Mouse (Mus musculus) retina, embryonic 14.5 days (tissue): Measurements from ENCODE around the gene Necab2.
A peak's percentile ranks its signal among the peaks of the same experiment; 100 is the strongest.

ENCODE experiments used
- DNase-seq: peaks from one replicate; pipeline ENCODE4 v3.0.0-alpha.2; 2015; ENCODE audit warnings: low spot score

Necab2 gene

DNA sequence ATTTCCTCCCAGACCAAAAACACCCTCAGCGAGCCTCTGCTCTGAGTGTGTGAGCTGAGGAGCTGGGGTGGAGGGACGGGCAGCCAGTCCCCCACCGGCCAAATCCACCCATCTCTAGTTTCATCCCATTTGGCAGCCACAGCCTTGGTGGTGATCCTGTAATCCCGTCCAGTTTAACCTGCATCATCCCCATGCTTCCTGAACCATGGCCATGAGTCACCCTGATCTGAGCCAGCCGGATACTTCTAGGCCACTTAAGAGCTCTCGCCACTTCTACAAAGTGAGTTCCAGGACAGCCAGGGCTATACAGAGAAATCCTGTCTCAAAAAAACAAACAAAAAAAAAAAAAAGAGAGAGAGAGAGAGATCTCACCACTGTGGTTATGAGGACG, 18.2 kb upstream of the Necab2 start:
- no peak for DNase-seq

DNA sequence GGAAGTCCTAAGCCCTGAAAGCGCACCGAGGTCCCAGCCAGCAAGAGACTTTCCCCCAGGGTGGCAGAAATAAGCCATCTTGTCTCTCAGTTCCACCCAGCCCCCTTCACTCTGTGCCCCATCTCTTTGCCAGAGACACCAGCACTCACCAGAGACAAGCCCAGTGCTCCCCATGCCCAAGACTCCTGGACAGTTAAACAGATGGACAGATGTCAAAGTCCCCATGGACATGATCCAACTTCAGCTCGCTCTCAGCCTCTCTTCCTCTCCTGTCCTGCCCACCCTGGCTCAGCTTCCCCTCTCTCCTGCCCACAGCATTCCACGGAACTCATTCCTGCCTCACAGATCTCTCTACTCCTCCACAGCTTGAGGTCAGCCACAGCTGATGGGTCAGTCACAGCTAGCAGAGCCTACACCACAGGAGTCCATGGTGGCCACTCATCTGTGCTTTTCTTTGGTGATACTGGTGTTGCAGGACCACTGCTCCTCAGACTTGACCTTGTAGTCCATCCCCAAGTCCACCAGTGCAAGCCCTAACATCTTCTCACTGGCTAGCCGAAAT, 17.7 kb upstream of the Necab2 start:
- DNase-seq = no peak

DNA sequence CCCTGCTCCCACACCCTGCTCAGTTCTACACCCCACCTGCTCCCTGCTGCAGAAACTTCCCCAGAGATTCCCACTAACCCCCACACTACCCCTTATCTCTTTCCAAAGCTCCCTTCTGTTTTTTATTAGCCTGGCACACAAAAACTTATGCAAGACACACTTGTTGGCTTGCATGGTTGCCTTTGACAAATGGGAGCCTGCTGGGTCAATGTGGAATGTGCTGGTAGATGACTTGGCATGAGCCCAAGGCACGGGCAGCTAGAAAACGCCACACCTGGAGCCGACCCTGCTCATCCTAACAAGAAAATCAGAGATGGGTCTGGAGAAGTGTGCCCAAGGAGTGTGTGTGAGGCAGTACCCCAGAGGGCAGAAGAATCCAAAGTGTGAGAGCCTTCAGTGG, 17.0 kb upstream of the Necab2 start:
- no peak for DNase-seq

DNA sequence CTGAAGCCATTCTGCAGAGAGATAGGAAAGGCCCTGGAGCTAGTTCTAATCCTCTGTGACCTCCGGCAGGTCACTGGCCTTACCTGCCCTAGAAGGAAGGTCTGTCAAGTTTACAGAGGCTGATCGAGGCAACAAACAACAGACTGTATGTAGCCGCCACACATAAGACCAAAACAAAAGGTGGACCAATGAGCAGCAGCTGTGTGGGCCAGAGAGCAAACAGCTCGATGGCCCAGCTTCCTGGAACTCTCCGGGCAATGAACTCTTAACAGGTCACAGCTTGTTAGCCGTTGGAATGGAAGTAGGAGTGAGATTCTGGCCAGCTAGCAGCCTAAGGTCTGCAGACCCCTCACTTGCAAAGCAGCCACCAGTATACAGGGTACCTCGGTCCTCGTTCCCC, 16.3 kb upstream of the Necab2 start:
- no peak for DNase-seq

DNA sequence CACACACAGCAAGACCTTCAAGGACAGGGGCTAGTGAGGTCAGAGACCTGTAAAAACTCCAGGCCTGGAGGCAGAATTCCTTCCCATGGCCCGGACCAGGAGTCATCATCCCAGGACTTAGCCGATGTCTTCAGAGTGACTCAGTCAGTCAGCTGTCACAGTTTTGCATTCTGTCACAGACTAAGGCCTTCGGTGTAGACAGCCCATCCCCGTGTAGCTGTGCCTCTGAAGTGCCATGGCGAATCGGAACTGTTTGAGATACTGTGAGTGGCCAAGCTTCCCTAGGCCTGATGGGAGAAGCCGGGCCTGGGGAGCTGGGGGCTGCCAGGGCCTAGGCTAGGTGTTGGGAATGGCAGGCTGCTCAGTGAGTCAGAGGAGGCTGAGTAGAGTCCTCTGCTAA, 15.8 kb upstream of the Necab2 start:
- DNase-seq = no peak

DNA sequence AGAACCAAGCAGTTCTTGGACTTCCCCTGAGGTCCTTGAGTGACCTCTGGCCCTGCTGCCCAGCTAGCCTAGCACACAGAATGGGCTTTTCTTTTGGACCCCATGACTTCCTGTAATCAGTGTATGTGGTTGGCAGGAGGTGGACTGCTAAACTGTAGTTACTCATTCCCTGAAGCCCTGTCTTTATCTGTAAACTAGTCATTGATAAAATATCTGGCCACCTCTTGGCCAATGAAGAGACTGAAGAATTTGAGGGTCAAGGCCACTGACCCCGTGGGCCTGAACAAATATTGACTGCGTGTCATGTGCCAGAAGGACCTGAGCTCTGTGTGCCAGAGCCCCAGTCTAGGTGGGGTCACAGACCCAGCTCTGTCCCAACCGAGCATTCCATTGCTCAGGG, 14.1 kb upstream of the Necab2 start:
- no peak for DNase-seq

DNA sequence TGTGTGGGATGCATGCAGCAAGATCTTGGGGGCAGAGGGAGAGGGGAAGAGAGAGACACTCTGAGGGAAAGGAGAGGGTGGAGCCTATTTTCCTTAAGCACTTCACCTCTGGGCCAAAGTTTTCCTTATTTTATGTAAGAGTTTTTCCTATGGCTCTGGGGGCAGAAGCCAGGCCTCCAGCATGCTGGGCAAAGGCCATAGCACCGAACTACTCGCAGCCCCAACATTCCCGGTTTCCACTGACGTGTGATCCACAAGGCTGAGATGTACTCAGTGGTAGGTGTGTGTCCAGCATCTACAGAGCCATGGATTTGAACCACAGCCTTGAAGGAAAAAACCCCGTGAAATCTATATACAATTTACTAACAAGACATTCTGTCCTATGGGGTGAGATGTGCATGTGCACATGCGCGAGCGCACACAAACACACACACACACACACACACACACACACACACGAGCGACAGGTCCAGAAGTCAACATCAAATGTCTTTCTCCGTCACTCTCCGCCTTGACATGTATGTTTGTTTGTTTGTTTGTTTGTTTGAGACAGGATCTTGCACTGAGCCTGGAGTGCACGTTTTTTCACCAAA, 12.8 kb upstream of the Necab2 start, which contains the start of gene Osgin1:
Osgin1 (plus strand) TSS at position 543 of the 593 bp plus-strand sequence.
- no peak for DNase-seq

DNA sequence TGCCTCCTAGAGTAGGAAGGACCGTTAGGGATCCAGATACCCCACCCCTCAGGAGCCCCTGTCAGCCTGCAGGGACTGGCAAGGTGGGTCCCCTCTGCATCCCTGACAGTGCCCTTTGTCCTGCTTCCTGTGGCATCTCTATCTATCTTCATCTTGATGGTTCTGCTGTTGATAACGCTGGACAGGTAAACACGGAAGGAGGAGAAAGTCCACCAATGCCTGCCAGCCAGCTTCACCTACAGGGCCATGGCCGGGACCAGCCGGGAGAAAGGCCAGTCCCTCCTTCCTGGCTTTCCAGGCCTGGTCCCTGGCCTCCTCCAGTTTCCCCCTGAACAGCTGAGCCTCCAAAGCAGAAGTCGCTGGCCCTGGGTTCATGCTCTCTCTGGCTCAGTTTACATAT, 11.9 kb upstream of the Necab2 start:
- DNase-seq = no peak

DNA sequence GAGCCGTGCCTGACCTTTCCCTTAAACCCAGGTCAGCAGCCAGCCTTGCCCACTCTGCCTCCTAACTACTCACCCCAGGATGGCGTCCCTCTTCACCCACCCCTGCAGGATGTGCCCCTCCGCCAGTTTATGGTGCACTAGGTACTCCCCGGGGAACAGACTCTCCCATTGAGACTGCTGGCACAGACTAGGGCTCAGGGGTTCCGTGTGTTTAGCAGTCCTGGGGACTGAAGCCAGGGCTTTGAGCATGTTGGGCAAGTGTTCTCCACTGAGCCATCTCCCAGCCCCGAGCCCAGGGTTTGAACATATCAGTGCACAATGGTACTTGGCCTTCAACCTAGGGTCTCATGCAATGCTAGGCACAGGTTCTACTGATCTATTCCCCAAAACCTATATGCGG, 11.0 kb upstream of the Necab2 start:
- DNase-seq = no peak

DNA sequence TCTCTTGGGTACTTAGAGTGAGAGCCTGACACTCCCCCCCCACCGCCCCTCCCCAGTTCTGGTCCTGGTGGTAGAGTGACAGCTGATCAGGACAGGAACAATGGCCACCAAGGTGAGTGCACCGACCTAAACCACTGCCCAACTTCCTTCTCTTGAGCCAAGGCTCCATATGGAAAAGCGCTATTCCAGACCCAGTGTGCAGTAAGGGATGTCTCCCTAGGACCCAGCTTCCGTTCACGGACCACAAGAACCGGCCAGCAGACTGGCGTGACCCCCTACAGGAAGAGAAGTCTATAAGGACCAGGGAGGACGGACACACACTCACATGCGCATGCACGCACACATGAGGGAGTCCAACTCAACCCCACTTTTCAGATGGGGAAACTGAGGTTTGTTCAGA, 10.2 kb upstream of the Necab2 start:
- no peak for DNase-seq

DNA sequence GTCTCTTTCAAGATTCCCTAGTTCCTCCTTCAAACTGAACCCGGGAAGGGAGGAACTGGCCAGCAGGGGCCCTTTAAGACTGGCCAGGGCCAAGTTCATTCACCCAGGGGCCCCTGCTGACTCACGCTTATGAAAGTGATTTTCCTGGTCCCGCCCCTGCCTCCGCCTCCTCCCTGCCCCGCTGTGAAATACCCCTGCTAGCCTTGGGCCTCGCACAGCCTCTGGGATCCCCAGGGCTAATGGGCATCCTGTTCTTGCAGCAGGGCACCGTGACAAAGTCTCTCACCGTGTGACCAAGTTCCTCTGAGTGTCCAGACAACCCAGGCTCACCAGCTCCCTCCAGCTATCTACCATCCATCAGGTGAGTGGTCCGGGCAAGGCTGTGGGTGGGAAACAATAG, 9.6 kb upstream of the Necab2 start:
- DNase-seq = peak; percentile 30

DNA sequence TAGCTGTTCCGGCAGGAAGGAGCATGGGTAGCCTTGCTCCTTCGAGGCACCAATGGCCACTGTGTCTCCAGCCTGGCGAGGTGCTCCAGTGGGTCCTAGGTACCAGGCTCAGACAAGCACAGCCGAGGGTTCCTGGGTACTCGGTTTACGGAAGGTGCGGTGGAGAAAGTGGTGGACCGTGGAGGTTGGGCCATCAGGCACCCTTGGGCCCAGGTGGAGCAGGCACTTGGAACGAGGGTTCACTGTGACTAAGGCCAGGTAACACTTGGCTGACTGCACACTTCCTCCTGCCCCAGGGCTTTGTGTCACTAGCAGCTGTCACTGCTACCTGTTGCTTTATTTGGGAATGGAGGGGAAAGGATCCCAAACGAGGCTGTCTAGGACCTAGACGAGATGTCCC, 9.0 kb upstream of the Necab2 start:
- DNase-seq = no peak

DNA sequence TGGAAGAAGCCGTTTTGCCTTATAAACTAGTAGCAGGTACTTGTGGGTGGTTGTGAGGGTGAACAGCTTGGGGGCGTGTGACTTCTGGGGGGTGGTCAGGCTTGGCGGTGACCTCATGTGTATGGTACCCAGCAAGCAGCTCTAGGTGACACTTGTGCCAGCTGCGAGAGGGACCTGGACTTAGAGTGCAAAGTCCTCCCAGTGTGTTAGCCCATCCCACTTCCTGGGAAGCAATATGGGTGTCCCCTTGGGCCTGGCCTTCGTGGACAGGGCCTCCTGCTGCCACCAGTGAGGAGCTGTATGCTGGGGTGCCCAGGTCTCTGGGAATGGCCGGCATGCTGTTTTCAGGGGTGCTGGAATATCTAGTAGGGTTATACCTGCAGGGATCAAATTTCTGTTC, 7.6 kb upstream of the Necab2 start:
- DNase-seq = no peak

DNA sequence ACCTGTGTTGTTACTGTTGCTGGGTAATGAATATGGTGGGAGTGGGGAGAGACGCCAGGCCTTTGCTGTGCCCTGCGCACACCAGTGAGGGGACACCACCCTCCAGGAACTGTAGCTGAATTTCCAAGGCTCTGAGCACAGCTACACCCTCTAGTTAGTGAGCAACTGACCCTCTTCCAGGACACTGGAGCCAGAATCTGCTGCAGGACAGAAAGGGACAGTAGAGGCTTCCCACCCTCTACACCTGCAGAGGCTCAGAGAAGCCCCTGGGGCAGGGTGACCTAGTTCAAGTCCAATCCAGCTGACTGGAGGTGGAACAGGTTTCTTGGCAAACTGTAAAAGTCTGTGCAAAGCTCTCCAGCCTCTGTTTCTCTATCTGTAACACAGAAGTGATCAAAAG, 7.1 kb upstream of the Necab2 start:
- no peak for DNase-seq

DNA sequence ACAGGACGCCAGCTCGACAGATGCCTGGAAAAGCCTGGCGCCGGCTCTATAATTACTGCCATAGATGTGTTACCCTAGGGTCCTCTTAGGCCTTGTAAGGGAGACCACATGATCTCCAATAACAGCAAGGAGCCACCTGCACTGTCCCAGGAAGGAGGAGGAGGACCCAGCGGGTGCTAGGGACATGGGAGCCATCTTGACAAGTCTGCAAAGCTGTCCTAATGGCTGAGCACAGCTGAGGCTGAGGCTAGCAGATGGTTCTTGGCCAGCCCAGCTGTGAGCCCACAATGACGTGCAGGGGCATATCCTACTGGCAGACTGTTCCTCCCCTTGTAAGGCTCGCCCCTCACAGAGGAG, 6.6 kb upstream of the Necab2 start:
- DNase-seq = peak; percentile 53

DNA sequence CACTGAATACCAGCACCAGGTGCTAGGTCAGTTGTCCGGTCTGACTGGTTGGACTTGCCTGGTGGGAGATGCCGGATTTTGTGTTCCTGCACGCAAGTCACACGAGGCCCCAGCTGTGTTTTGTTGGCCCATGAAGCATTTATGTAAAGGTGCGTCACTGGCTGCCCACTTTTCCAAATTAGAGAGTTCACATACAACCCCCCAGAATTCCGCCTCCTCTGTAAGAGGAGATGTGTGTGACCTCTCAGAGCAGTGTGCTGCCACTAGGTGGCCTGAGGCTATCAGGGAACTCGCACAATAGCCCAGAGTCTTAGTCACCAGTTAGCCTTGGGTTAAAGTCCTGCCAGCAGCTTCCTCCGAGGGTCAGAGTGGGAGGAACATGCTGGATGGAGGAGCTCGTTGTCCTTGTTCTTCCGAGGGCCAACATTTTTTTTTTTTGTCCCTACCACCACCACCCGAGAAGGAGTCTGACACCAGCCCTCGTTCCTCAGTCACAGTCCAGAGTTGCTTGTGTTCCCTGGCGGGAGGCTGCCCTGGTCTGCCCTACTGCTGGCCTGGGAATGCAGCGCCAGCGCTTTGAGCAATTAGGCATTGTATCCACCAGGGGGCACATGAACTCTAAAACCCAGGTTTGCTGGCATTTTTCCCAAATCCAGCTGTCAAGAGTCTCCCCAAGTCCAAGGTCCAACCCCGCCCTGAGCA, 6.1 kb upstream of the Necab2 start:
- peak; percentile 92 for DNase-seq

DNA sequence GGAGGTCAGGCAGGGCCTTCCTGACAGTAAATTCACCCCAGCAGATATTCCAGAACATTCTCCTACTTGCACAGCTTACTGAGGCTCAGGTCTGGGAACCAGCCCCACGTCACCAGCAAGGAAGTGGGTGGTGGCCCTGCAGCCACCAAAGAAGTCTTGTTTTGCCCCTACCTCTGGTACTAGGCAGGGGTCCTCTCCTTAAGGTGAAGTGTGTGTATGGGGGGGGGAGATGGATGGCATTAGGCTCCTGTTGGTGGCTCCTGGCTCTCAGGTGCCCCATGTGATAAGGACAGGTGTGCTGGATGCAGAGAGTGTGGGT, 5.6 kb upstream of the Necab2 start:
- DNase-seq = no peak

DNA sequence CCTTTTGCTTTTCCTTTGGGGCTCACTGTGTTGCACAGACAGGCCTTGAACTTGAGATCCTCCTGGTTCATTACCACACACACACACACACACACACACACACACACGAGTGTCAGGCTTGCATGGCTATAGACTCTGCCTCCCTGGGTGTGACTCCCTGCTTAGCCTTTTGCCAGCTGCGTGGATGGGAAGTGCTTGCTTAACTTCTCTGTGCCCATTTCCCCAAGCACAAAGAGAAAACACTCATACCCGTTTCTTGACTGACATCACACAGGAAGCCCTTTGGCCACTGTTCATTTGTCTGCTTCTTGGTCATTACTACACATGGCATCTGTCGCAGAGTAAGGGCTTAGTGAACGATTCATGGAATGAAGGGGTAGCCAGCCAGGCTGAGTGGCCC, 4.5 kb upstream of the Necab2 start:
- DNase-seq = no peak

DNA sequence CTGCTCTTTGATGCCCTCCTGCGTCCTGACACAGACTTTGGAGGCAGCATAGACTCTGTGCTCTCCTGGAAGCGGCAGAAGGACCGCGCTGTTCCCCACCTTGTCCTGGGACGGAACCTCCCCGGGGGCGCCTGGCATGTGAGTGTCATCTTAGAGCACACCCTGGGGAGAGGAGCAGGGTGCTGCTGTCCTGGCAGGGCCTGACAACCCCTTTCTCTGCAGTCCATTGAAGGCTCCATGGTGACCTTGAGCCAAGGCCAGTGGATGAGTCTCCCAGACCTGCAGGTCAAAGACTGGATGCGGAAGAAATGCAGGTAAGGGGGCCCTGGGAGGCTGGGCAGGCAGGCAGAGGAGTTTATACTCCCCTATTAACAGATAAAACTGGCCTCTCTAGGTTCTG, 3.5 kb upstream of the Necab2 start:
- no peak for DNase-seq

DNA sequence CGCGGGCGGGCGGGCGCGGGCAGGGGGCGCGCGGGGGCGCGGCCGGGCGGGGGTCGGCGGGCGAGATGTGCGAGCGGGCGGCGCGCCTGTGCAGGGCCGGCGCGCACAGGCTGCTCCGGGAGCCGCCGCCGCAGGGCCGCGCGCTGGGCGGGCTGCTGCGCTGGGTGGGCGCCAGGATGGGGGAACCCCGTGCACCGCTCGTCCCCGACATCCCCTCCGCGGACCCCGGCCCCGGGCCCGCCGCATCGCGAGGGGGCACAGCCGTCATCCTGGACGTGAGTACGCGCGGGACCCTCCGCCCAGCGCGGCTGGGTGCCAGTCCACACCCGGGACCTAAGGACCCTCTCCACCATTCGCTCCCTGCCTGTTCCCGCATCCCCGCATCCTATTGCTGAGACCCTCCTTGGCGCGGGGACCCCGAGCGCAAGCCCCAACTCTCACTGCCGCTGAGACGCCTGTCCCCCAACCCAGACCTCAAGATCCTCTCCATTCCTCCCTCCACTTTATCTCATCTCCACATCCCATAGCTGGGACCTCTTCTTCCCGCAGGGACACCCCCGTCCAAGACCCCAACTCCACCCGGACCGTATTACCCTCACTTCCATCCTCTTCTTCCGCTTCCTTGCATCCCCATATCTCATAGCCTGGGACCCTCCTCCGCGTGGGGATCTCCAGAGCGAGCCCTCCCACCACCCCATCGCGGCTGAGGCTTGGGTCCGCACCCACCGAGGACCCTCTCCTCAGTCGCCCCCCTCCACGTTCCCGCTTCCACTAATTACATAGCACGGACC, 666 bp downstream of the Necab2 start:
- DNase-seq = peak; percentile 27

DNA sequence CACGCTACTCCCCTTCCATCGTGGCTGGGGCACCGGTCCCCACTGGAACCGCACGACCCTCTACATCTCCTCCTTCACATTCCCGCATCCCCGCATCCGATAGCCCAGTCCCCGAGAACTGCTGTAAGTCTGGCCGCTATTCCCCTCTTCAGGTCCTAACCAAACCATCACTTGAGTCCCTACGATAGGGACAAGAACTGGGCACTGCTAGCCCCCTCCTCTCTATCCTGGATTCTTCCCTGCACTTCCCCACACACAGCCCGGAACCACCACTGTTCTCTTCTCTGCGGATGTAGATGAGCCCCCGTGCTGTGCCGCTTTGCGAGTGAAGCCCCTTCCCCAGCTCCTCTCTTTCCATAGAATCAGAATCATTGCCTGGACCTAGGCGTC, 1.3 kb downstream of the Necab2 start:
- no peak for DNase-seq

DNA sequence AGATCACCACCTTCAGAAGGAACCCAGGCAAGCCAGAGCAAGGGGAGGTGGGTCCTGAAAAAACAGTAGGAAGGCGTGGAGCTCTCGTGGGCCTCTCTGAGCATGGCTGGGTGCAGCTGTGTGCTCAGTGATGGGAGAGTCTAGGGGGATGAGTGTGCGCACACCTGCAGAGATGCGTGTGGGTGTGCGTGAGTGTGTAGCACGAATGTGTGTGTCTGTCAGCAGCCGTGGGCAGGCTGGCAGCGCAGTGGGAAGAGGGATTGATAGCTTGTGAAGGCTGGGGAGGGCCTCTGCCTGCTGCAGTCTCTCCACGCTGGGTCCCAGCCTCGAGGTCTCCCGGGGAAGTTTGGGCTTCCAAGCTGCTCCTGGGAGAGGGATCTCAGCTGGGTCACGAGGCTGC, 3.1 kb downstream of the Necab2 start:
- DNase-seq = no peak

DNA sequence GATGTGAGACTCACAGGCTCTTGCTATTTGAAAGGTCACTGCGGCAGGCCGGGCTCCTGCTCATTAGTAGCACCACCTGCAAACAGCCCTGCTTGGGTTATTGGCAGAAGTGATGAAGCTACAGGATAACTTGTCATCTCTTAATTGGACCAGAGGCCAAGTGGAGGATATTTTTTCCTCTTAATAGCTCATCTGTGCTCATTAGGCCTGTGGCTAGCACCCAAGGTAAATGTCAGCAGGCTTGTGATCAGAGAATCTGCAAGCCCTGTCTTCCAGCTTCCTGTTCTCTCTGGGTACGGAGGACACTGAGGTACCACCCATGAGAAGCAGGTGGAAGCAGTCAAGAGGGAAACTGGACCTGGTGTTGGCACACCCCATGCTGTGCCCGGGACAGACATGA, 4.6 kb downstream of the Necab2 start:
- no peak for DNase-seq
